Mouse (Mus musculus) liver, embryonic 12.5 days (tissue): ENCODE results near the gene Phf2. TPM values are rescaled to one million over a fixed set of nuclear protein-coding genes. Genes with fewer than 3 reads are reported as not detected.

Source experiments
- ATAC-seq: fragments of 200-750 bp; cut with Nextera tagmentation; 2 replicates; pipeline ENCODE4 v1.8.0; 2017; ENCODE audit warnings: moderate number of reproducible peaks, mild to moderate bottlenecking, moderate library complexity
- H3K27ac ChIP-seq: fragments of 300-500 bp; sonication (generic); 2 replicates; pipeline ENCODE4 v1.5.1; 2016; ENCODE audit warnings: mild to moderate bottlenecking
- H3K27me3 ChIP-seq: fragments of 300-500 bp; sonication (generic); replicated peaks from 2 replicates; pipeline ENCODE4 v1.6.1; 2016; ENCODE audit warnings: mild to moderate bottlenecking, moderate library complexity
- H3K36me3 ChIP-seq: fragments of 300-500 bp; sonication (generic); 2 replicates; pipeline ENCODE4 v1.6.1; 2016; ENCODE audit warnings: mild to moderate bottlenecking, moderate library complexity
- H3K4me1 ChIP-seq: fragments of 300-500 bp; sonication (generic); 2 replicates; pipeline ENCODE4 v1.6.1; 2016
- H3K4me2 ChIP-seq: fragments of 300-500 bp; sonication (generic); 2 replicates; pipeline ENCODE4 v1.6.1; 2016; ENCODE audit warnings: mild to moderate bottlenecking, moderate library complexity
- H3K4me3 ChIP-seq: fragments of 300-500 bp; sonication (generic); 2 replicates; pipeline ENCODE4 v1.5.1; 2016; ENCODE audit warnings: mild to moderate bottlenecking, moderate library complexity
- H3K9ac ChIP-seq: fragments of 300-500 bp; sonication (generic); 2 replicates; pipeline ENCODE4 v1.6.1; 2016; ENCODE audit warnings: mild to moderate bottlenecking, moderate library complexity
- H3K9me3 ChIP-seq: fragments of 300-500 bp; sonication (generic); replicated peaks from 2 replicates; pipeline ENCODE4 v1.6.1; 2016; ENCODE audit warnings: mild to moderate bottlenecking, moderate library complexity
- WGBS: fragments of 180-500 bp; shearing (Covaris S2); methylation state at CpG from one replicate; pipeline ENCODE4 v1.1.7; 2016; ENCODE audit not compliant: insufficient replicate concordance; 5-methylcytosine and 5-hydroxymethylcytosine counted together
- polyA plus RNA-seq: library from polyadenylated mRNA; unstranded; fragments of >200 nt; fragmentation: Nextera tagmentation; extraction: Ambion mirVana; gene quantifications from 2 replicates; pipeline ENCODE4 v1.2.1, GENCODE M21; 2016

Phf2 gene
- polyA plus RNA-seq, 1 experiment from 2014 or later: 2.9 TPM

- no peaks in the 10 kb centered on the region for H3K27me3 ChIP-seq
- no peak for ATAC-seq
- H3K4me3 ChIP-seq: no peak overlapping the region
- H3K9ac ChIP-seq: no peak overlapping the region
- H3K9me3 ChIP-seq: no peaks in the 10 kb centered on the region
- H3K4me2 ChIP-seq: no peak overlapping the region
- H3K27ac ChIP-seq: no peak overlapping the region
- WGBS: 67% methylated on average over 5 of the region's 5 CpGs
- peaks cover 50% of the 10 kb centered on the region for H3K4me1 ChIP-seq
- H3K36me3 ChIP-seq: peaks cover 13% of the 10 kb centered on the region; the same call in 1 of the 2 replicates
These were observed 1.8 kb upstream of the Phf2 start for GRCm38 (mm10) chr13:48872726-48873125.

GRCm38 (mm10) chr13:48871887-48872606, 1.1 kb upstream of the Phf2 start:
- no peaks in the 10 kb centered on the region for H3K27me3 ChIP-seq
- peak overlapping the region; percentile 95 for H3K4me2 ChIP-seq
- no peak for ATAC-seq
- peak overlapping the region; percentile 92 for H3K4me3 ChIP-seq
- 0 out of 2 replicates have a peak, but pooled peaks cover 8% of the 10 kb centered on the region for H3K36me3 ChIP-seq
- H3K27ac ChIP-seq: no peak overlapping the region
- no peaks in the 10 kb centered on the region for H3K9me3 ChIP-seq
- 64% methylated on average over 7 of the region's 7 CpGs for WGBS
- H3K4me1 ChIP-seq: peaks cover 56% of the 10 kb centered on the region
- H3K9ac ChIP-seq: peak overlapping the region; percentile 92; the same call in 1 of the 2 replicates

- Histone ChIP-seq H3K9me3 (no peaks in the 10 kb centered on the region), H3K27me3 (no peaks in the 10 kb centered on the region), H3K4me2 (peak overlapping the region; percentile 94), H3K27ac (peak overlapping the region; percentile 91), H3K36me3 (no peaks in the 10 kb centered on the region), H3K9ac (peak overlapping the region; percentile 99), H3K4me3 (peak overlapping the region; percentile 92), H3K4me1 (peaks cover 74% of the 10 kb centered on the region)
- ATAC-seq: peak; percentile 53
- WGBS: under 1% methylated on average over 92 of the region's 102 CpGs
These were observed 759 bp downstream of the Phf2 start for GRCm38 (mm10) chr13:48869950-48870770.

DNA sequence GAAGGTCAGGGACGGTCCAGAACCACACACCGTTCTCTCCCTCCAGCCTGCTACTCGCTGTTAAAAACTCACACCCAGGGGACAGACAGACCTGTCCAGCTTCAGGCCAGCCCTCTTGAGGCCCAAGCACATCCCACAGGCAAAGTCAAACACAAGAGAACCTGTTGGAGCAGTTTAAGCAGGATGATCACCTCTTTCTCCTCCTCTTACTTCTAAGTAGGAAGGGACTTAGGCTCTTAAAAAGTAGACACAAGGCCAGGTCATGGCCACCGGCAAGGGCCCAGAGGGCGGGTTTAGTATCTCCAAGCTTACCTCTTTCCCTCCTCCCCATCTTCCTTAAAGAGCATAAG, 1.3 kb downstream of the Phf2 start:
- ATAC-seq: peak; percentile 35
- H3K4me3 ChIP-seq: peak overlapping the region; percentile 92
- H3K27me3 ChIP-seq: no peaks in the 10 kb centered on the region
- peak overlapping the region; percentile 91 for H3K27ac ChIP-seq
- H3K36me3 ChIP-seq: no peaks in the 10 kb centered on the region
- WGBS: 17% methylated on average over 5 of the region's 5 CpGs
- H3K9ac ChIP-seq: peak overlapping the region; percentile 99
- peak overlapping the region; percentile 94 for H3K4me2 ChIP-seq
- no peaks in the 10 kb centered on the region for H3K9me3 ChIP-seq
- H3K4me1 ChIP-seq: peaks cover 80% of the 10 kb centered on the region

- 20% methylated on average over 5 of the region's 5 CpGs for WGBS
- H3K9ac ChIP-seq: peak overlapping the region; percentile 99
- H3K27ac ChIP-seq: peak overlapping the region; percentile 91
- peak overlapping the region; percentile 94 for H3K4me2 ChIP-seq
- H3K4me3 ChIP-seq: peak overlapping the region; percentile 92
- H3K4me1 ChIP-seq: peaks cover 83% of the 10 kb centered on the region
- no peaks in the 10 kb centered on the region for H3K36me3 ChIP-seq
- ATAC-seq: peak; percentile 11
- no peaks in the 10 kb centered on the region for H3K27me3 ChIP-seq
- H3K9me3 ChIP-seq: no peaks in the 10 kb centered on the region
These were observed 1.8 kb downstream of the Phf2 start for GRCm38 (mm10) chr13:48869088-48869487.

DNA sequence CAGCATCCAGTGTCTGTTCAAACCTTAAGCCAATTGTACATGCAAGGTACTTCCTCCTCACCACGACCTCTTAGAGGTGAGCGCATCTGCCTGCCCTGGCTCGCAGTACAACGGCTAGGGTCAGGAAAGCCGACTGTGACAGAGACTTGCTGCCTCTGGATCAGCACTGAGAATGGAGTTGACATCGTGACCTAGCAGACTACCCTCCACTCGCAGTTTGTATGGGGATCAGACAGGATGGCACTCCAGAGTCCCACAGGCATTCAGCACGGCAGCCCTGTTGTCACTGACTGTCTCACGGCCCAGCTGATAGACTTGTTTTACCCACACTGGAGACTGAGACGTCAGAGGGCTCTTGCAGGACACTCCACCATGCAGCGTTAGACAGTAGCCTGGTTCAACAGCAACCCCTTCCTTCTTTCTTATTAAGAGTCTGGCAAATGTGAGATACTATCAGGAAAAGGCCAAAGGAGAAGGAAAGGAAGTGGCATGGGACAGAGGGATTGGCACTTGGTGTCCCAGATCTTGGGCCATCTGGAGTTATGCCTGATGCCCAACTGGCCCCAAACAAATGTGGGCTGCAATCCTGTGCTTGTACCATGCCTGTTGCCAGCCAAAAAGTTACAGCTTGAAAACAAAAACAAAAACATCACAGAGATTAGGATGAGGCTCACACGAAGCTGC, 6.1 kb downstream of the Phf2 start:
- H3K9me3 ChIP-seq: no peaks in the 10 kb centered on the region
- H3K36me3 ChIP-seq: no peaks in the 10 kb centered on the region
- WGBS: 59% methylated on average over 12 of the region's 12 CpGs
- no peak for ATAC-seq
- H3K4me1 ChIP-seq: peaks cover 70% of the 10 kb centered on the region
- no peaks in the 10 kb centered on the region for H3K27me3 ChIP-seq
- H3K4me3 ChIP-seq: no peak overlapping the region
- no peak overlapping the region for H3K4me2 ChIP-seq
- H3K9ac ChIP-seq: no peak overlapping the region
- H3K27ac ChIP-seq: no peak overlapping the region

DNA sequence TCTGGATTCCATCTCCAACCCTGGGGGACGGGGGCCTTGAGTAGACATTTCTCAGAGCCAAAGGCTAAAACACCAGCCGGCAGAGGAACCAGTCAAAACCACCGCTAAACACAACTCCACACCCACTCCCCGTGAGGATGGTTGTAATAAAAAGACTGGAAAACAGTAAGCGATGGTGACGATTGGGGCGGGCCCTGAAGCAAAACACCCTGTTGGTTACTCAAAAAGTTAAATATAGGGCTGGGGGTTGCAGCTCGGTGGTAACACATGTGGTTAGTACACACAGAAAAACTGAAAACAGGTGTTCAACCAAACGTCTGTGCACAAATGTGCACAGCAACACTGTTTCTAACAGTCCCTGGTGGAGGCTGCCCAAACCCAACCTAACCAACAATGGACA, 7.4 kb downstream of the Phf2 start:
- Histone ChIP-seq H3K9ac (no peak overlapping the region), H3K9me3 (no peaks in the 10 kb centered on the region), H3K4me2 (no peak overlapping the region), H3K36me3 (0 out of 2 replicates have a peak, but pooled peaks cover 3% of the 10 kb centered on the region), H3K27ac (no peak overlapping the region), H3K27me3 (no peaks in the 10 kb centered on the region), H3K4me1 (peaks cover 69% of the 10 kb centered on the region), H3K4me3 (no peak overlapping the region)
- no peak for ATAC-seq
- 56% methylated on average over 9 of the region's 9 CpGs for WGBS

DNA sequence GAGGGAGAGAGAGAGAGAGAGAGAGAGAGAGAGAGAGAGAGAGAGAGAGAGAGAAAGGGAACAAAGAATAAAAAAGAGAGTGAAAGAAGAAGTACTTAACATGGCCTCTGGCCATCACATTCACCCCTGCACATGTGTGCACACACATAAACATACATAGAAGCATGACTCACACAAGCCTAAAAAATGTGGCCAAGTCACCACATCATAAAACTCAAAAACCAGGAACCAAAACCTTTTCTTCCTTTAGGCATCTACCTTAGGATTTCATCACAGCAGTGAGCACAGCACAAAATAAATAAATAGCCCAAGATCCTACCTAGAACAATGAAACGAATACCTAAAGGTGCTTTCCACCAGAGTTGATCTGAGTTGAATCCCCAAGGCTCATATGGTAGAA, 9.0 kb downstream of the Phf2 start:
- 82% methylated on average over 1 of the region's 1 CpGs for WGBS
- Histone ChIP-seq H3K4me1 (peaks cover 70% of the 10 kb centered on the region), H3K27me3 (no peaks in the 10 kb centered on the region), H3K9ac (no peak overlapping the region), H3K9me3 (no peaks in the 10 kb centered on the region), H3K4me2 (no peak overlapping the region), H3K27ac (no peak overlapping the region), H3K36me3 (0 out of 2 replicates have a peak, but pooled peaks cover 3% of the 10 kb centered on the region), H3K4me3 (no peak overlapping the region)
- ATAC-seq: no peak

DNA sequence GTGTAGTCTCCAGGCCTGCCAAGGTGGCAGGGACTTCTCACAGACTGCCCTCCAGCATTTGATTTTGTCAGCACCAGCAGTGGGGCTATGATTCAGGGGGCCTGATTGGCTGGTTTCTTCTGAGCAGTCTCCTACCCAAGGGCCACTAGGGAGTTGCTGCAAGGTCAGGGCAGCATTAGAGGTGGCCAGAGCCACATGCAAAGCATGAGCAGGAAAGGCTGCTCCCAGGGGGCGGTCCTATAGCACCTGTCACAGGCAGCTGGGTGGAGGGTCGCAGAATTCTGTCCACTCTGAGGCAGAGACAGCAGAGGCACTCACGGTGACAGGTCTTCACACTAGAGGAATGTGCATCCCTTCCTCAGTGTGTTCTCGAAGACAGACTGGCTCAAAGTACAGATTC, 12.1 kb downstream of the Phf2 start:
- Histone ChIP-seq H3K4me1 (peaks cover 64% of the 10 kb centered on the region), H3K4me2 (no peak overlapping the region), H3K9me3 (no peaks in the 10 kb centered on the region), H3K27me3 (no peaks in the 10 kb centered on the region), H3K27ac (no peak overlapping the region), H3K4me3 (no peak overlapping the region), H3K9ac (no peak overlapping the region), H3K36me3 (0 out of 2 replicates have a peak, but pooled peaks cover 3% of the 10 kb centered on the region)
- 74% methylated on average over 4 of the region's 4 CpGs for WGBS
- no peak for ATAC-seq

DNA sequence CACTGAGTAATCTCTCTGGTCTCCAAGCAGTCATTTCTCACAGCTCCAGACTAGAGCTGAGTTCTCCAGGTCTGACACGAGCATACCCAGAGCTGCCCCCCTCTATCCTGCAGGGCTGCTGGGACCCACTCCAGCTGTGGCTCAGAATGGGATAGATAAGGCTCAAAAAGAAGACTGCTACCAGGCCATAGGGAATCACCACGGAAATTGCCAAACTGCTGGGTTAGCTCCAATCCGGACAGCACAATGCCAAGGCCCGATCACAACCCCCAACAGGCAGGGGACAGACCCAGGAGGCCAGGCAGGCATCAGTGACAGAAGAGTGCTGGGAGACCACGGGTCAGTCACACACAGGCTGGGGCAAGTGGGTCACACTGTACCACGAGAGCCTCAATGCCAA, 12.9 kb downstream of the Phf2 start:
- Histone ChIP-seq H3K4me2 (no peak overlapping the region), H3K27me3 (no peaks in the 10 kb centered on the region), H3K36me3 (0 out of 2 replicates have a peak, but pooled peaks cover 3% of the 10 kb centered on the region), H3K27ac (no peak overlapping the region), H3K4me3 (no peak overlapping the region), H3K9me3 (no peaks in the 10 kb centered on the region), H3K9ac (no peak overlapping the region), H3K4me1 (peaks cover 65% of the 10 kb centered on the region)
- WGBS: 65% methylated on average over 6 of the region's 6 CpGs
- ATAC-seq: no peak

GRCm38 (mm10) chr13:48857246-48857932, 13.5 kb downstream of the Phf2 start:
- 0 out of 2 replicates have a peak, but pooled peaks cover 3% of the 10 kb centered on the region for H3K36me3 ChIP-seq
- no peak overlapping the region for H3K4me3 ChIP-seq
- H3K4me1 ChIP-seq: peaks cover 64% of the 10 kb centered on the region
- H3K27ac ChIP-seq: no peak overlapping the region
- no peaks in the 10 kb centered on the region for H3K9me3 ChIP-seq
- ATAC-seq: no peak
- no peak overlapping the region for H3K4me2 ChIP-seq
- H3K27me3 ChIP-seq: no peaks in the 10 kb centered on the region
- WGBS: 63% methylated on average over 7 of the region's 7 CpGs
- H3K9ac ChIP-seq: no peak overlapping the region
